Mouse (Mus musculus): Measurements from ENCODE around the gene Kcnc4. TPM values are rescaled to one million over a fixed set of nuclear protein-coding genes. Genes with fewer than 3 reads are reported as not detected.

Kcnc4 gene
- 0.11 and 0.23 TPM in 2 replicates for polyA plus RNA-seq (2015; fragmentation: Nextera tagmentation; extraction: Ambion mirVana)

- peaks cover 78% of the 10 kb centered on the region for H3K27me3 ChIP-seq (replicated peaks)
- H3K4me2 ChIP-seq (replicated peaks) = peak within 1 kb of the TSS; percentile 91
- WGBS = under 1% methylated on average over 68 of the region's 68 CpGs
- H3K9ac ChIP-seq = peak within 1 kb of the TSS; percentile 20; the same call in 1 of the 2 replicates
- H3K4me3 ChIP-seq (replicated peaks) = peak within 1 kb of the TSS; percentile 46
- no peaks in the 10 kb centered on the region for H3K36me3 ChIP-seq
- H3K9me3 ChIP-seq = no peaks in the 10 kb centered on the region
- no peak within 1 kb of the TSS for H3K27ac ChIP-seq
- H3K4me1 ChIP-seq (replicated peaks) = peaks cover 22% of the 10 kb centered on the region
- ATAC-seq = peak; percentile 52
These were observed at the start of gene Kcnc4 for GRCm38 (mm10) chr3:107459196-107459772. Kcnc4 (minus strand) TSS chr3:107459552.

- Histone ChIP-seq H3K36me3 (no peaks in the 10 kb centered on the region), H3K4me2 (replicated peaks) (no peak overlapping the region), H3K9me3 (no peaks in the 10 kb centered on the region), H3K9ac (no peak overlapping the region), H3K4me3 (replicated peaks) (no peak overlapping the region), H3K27me3 (replicated peaks) (no peaks in the 10 kb centered on the region), H3K27ac (no peak overlapping the region), H3K4me1 (replicated peaks) (no peaks in the 10 kb centered on the region)
- ATAC-seq = no peak
- WGBS = 74% methylated on average over 8 of the region's 8 CpGs
These were observed 49.3 kb upstream of the Kcnc4 start for GRCm38 (mm10) chr3:107508696-107509095.

- Histone ChIP-seq H3K9me3 (no peaks in the 10 kb centered on the region), H3K4me3 (replicated peaks) (no peak overlapping the region), H3K4me2 (replicated peaks) (no peak overlapping the region), H3K9ac (no peak overlapping the region), H3K36me3 (no peaks in the 10 kb centered on the region), H3K4me1 (replicated peaks) (no peaks in the 10 kb centered on the region), H3K27ac (no peak overlapping the region), H3K27me3 (replicated peaks) (no peaks in the 10 kb centered on the region)
- ATAC-seq = no peak
- WGBS = 77% methylated on average over 9 of the region's 9 CpGs
These were observed 48.6 kb upstream of the Kcnc4 start for GRCm38 (mm10) chr3:107507966-107508365.

DNA sequence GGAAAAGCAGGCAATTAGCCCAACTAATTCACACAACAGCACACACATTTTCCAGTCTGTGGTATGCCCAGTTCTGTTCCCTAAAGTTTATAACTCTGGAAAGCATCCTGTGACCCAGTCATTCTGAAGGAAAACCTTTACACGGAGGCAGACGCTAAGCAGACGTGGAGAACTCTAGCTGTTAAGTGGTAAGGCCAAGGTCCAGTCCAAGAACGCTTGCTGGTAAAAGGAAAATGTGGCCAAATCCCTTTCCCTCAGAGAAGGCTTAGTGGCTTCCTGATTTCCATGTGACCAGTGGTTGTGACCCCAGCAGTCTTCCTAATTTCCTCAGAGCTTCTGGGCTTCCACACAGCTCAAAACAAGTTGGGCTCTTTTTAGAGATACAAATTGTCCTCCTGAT is 47.2 kb upstream of the Kcnc4 start:
- no peak overlapping the region for H3K4me3 ChIP-seq (replicated peaks)
- H3K9ac ChIP-seq = no peak overlapping the region
- no peak overlapping the region for H3K27ac ChIP-seq
- no peaks in the 10 kb centered on the region for H3K4me1 ChIP-seq (replicated peaks)
- no peaks in the 10 kb centered on the region for H3K36me3 ChIP-seq
- no peak overlapping the region for H3K4me2 ChIP-seq (replicated peaks)
- ATAC-seq = no peak
- no peaks in the 10 kb centered on the region for H3K27me3 ChIP-seq (replicated peaks)
- no peaks in the 10 kb centered on the region for H3K9me3 ChIP-seq
- WGBS = 44% methylated on average over 4 of the region's 4 CpGs

DNA sequence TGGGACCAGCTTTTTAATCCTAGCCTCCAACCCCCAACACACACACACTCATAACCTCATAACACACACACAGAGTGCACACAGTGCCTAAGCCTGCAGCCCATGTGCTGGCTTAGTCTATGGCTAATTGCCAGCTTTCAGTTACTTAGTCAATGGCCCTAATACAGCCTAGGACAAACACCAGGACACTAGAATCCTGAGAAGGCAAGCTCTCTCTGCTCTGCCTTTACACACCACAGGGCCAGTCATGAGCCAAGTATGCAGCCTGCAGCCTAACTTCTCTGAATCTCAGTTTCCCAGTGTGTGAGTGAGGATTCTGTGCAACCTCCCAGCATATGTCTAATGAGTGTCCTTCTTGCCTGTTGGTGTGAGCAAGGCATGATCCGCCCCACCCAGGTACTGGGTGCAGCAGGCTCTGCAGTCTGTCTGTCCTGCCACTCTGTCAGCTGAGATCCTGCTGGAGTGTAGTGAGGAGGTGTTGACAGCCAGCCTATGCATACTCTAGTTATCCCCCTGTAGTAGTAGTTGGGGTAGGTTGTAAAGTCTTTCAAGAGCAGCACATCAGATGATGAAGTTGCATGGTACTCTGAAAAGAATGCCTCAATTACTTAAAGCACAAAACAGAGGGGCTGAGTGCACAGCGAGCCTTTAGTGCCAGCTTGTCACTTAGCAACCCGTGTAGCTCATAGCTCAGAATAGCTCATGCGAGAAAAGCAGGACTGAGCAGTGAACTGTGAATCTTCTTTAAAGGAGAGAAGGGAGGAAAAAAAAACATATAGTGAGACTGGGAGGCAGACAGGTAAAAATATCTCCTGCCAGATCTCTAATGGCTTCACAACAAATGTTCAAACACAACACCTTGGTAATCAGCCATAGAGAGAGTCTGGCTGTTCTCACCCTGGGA is 46.4 kb upstream of the Kcnc4 start:
- no peak overlapping the region for H3K4me3 ChIP-seq (replicated peaks)
- H3K27me3 ChIP-seq (replicated peaks) = no peaks in the 10 kb centered on the region
- no peaks in the 10 kb centered on the region for H3K4me1 ChIP-seq (replicated peaks)
- ATAC-seq = no peak
- H3K27ac ChIP-seq = no peak overlapping the region
- H3K4me2 ChIP-seq (replicated peaks) = no peak overlapping the region
- WGBS = 54% methylated on average over 4 of the region's 4 CpGs
- no peaks in the 10 kb centered on the region for H3K9me3 ChIP-seq
- H3K36me3 ChIP-seq = no peaks in the 10 kb centered on the region
- H3K9ac ChIP-seq = no peak overlapping the region

- H3K4me1 ChIP-seq (replicated peaks) = no peaks in the 10 kb centered on the region
- WGBS = 65% methylated on average over 1 of the region's 1 CpGs
- H3K9me3 ChIP-seq = no peaks in the 10 kb centered on the region; the same call in 1 of the 2 replicates
- no peaks in the 10 kb centered on the region for H3K27me3 ChIP-seq (replicated peaks)
- no peak overlapping the region for H3K27ac ChIP-seq
- H3K36me3 ChIP-seq = no peaks in the 10 kb centered on the region
- no peak overlapping the region for H3K9ac ChIP-seq
- no peak overlapping the region for H3K4me3 ChIP-seq (replicated peaks)
- no peak overlapping the region for H3K4me2 ChIP-seq (replicated peaks)
- ATAC-seq = no peak
These were observed 45.2 kb upstream of the Kcnc4 start for GRCm38 (mm10) chr3:107504542-107504941.

- Histone ChIP-seq H3K36me3 (no peaks in the 10 kb centered on the region), H3K9me3 (no peaks in the 10 kb centered on the region; the same call in 1 of the 2 replicates), H3K4me3 (replicated peaks) (no peak overlapping the region), H3K4me2 (replicated peaks) (no peak overlapping the region), H3K9ac (no peak overlapping the region), H3K27ac (no peak overlapping the region), H3K4me1 (replicated peaks) (no peaks in the 10 kb centered on the region), H3K27me3 (replicated peaks) (no peaks in the 10 kb centered on the region)
- 70% methylated on average over 2 of the region's 2 CpGs for WGBS
- ATAC-seq = no peak
These were observed 44.4 kb upstream of the Kcnc4 start for GRCm38 (mm10) chr3:107503716-107504115.

DNA sequence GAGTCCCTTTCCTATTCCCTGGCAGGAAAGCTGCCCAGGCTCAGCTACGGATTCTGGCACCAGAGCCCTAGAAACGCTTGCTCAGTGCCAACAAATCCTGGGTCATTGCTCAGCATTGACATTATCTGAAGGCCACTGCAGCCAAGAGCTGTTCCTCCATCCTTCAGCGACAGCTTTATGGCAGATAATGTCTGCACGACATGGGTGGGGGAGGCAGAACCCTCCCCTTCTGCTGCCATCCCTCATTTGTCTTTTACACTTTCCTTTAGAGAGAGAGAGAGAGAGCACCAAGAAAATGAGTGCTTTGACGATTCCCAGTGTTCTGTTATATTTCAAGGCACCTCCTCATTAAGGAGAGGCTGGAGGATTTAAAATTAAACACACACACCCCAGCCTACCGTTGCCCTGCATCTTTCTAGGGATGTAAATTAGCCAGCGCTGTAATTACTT is 42.4 kb upstream of the Kcnc4 start:
- no peaks in the 10 kb centered on the region for H3K27me3 ChIP-seq (replicated peaks)
- H3K9ac ChIP-seq = no peak overlapping the region
- H3K27ac ChIP-seq = no peak overlapping the region
- no peak for ATAC-seq
- H3K36me3 ChIP-seq = no peaks in the 10 kb centered on the region
- H3K4me3 ChIP-seq (replicated peaks) = no peak overlapping the region
- no peaks in the 10 kb centered on the region for H3K4me1 ChIP-seq (replicated peaks)
- H3K9me3 ChIP-seq = no peaks in the 10 kb centered on the region; the same call in 1 of the 2 replicates
- no peak overlapping the region for H3K4me2 ChIP-seq (replicated peaks)
- WGBS = 30% methylated on average over 7 of the region's 7 CpGs

- WGBS = 98% methylated on average over 11 of the region's 11 CpGs
- H3K9ac ChIP-seq = no peak overlapping the region
- no peaks in the 10 kb centered on the region for H3K4me1 ChIP-seq (replicated peaks)
- no peaks in the 10 kb centered on the region for H3K36me3 ChIP-seq
- H3K4me3 ChIP-seq (replicated peaks) = no peak overlapping the region
- H3K4me2 ChIP-seq (replicated peaks) = no peak overlapping the region
- no peaks in the 10 kb centered on the region for H3K27me3 ChIP-seq (replicated peaks)
- H3K27ac ChIP-seq = no peak overlapping the region
- no peak for ATAC-seq
- H3K9me3 ChIP-seq = no peaks in the 10 kb centered on the region; the same call in 1 of the 2 replicates
These were observed 40.9 kb upstream of the Kcnc4 start for GRCm38 (mm10) chr3:107500301-107500700.

DNA sequence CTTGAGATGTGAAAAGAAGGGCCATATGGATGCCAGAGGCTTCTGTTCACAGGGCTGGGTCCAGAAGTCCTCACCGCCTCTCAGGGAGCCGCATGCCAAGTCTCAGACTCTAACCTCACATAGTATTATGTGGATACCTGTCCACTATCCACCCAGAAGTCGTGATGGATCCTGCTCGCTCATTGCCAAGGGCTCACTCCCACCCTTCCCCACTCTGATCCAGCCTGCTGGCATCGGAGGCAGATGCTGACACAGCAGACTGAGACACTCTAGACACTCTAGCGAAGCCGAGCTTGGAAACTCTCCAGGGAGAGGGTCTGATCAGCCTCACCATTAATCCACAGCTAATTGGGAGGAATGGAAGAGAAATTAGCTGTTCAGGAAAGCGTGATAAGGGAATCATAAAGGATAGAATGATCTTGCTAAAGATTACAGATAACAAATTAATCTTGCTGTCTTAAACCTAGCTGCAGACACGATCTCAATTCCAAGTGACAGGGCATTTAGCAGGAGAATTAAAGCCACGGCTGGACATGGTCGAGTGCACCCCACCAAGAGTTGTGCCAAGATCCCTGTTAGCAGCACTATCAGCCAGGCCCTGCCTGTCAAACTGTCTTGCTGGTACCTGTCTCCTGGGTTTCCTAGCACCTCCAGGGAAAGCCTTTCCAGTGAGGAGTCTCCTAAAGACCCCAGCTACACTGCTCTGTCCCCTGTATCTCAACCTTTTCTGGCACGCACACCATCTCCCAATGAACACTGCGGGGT is 36.9 kb upstream of the Kcnc4 start:
- no peak overlapping the region for H3K4me3 ChIP-seq (replicated peaks)
- ATAC-seq = no peak
- no peak overlapping the region for H3K9ac ChIP-seq
- no peaks in the 10 kb centered on the region for H3K27me3 ChIP-seq (replicated peaks)
- peaks cover 7% of the 10 kb centered on the region; the same call in 1 of the 2 replicates for H3K4me1 ChIP-seq (replicated peaks)
- H3K9me3 ChIP-seq = no peaks in the 10 kb centered on the region; the same call in 1 of the 2 replicates
- H3K36me3 ChIP-seq = no peaks in the 10 kb centered on the region
- WGBS = 70% methylated on average over 13 of the region's 13 CpGs
- no peak overlapping the region for H3K4me2 ChIP-seq (replicated peaks)
- no peak overlapping the region for H3K27ac ChIP-seq

GRCm38 (mm10) chr3:107495524-107495923 is 36.2 kb upstream of the Kcnc4 start:
- no peak for ATAC-seq
- WGBS = 87% methylated on average over 6 of the region's 6 CpGs
- H3K9ac ChIP-seq = no peak overlapping the region
- H3K27ac ChIP-seq = no peak overlapping the region
- no peaks in the 10 kb centered on the region; the same call in 1 of the 2 replicates for H3K9me3 ChIP-seq
- H3K36me3 ChIP-seq = no peaks in the 10 kb centered on the region
- H3K4me1 ChIP-seq (replicated peaks) = peaks cover 12% of the 10 kb centered on the region; the same call in 1 of the 2 replicates
- H3K4me2 ChIP-seq (replicated peaks) = no peak overlapping the region
- no peaks in the 10 kb centered on the region for H3K27me3 ChIP-seq (replicated peaks)
- H3K4me3 ChIP-seq (replicated peaks) = no peak overlapping the region

DNA sequence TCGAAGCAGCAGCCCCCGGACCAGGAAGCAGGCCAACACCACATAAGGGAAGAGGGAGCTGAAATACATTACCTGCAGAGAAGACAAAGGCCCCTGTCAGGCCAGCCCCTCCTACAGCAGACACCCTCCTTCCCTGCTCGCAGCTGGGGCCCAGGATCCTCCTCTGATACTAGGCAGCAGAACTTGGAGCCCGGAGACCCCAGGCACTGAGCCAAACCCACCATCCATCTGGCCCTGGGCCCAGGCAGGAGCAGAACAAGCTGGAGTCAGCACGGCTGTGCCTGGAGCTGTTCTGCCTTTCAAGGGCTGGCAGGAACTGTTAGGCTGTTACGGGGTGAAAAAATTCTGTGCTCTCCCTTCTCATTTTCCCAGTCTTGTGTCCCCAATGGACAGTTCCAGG is 32.1 kb upstream of the Kcnc4 start:
- peak; percentile 81 for ATAC-seq
- no peaks in the 10 kb centered on the region for H3K9me3 ChIP-seq
- H3K4me3 ChIP-seq (replicated peaks) = no peak overlapping the region
- H3K27ac ChIP-seq = peak overlapping the region; percentile 28; the same call in 1 of the 2 replicates
- no peaks in the 10 kb centered on the region for H3K27me3 ChIP-seq (replicated peaks)
- no peaks in the 10 kb centered on the region for H3K36me3 ChIP-seq
- H3K9ac ChIP-seq = no peak overlapping the region
- no peak overlapping the region for H3K4me2 ChIP-seq (replicated peaks)
- WGBS = 30% methylated on average over 6 of the region's 6 CpGs
- H3K4me1 ChIP-seq (replicated peaks) = peaks cover 12% of the 10 kb centered on the region; the same call in 1 of the 2 replicates

All from intestine, embryonic 15.5 days (tissue).